Comparison of ENCODE assay signal across 16 mouse cellular contexts in the genomic region with DNA sequence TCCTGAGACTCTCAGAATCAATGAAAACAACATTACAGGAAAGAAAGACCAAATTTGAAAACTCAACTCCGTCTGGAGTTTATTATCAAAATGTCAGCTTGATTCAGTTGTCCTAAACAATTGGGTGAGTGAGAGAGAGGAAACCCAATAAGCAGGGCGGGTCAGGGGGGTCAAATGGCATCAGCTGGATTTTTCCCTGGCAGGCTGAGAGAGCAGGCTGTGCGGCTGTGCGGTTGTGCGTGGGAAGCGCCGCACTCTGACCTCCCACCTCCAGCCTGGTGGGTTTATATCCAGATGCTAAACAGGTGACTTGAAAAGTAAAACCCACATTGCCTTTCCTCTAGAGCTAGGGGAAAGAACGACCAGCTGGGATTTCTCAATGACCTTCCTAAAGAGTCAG. TPM values are rescaled to one million over a fixed set of nuclear protein-coding genes. Genes with fewer than 3 reads are reported as not detected.
DNase-seq lines count a peak whose midpoint lies in the region; ATAC-seq lines count a peak whose summit lies in the region.
"Had no signal": no experiment of that assay in that cellular context is flagged by ENCODE, and none has a peak within 500 bp of the region (broad histone marks: within the 10 kb centered on the region; RNA-seq: fewer than 3 reads in every experiment).

No protein-coding gene starts in this region.

- intact Hi-C loops in left cerebral cortex, postnatal 4 days (cut with DNase I) = no loop called here

- H3K36me3 ChIP-seq in kidney, embryonic 16.5 days (ENCODE audit: insufficient read depth, low read length) = no peaks in the 10 kb centered on the region
- no peaks in the 10 kb centered on the region for H3K36me3 ChIP-seq in forebrain, embryonic 13.5 days (ENCODE audit: poor library complexity, severe bottlenecking)
- H3K36me3 ChIP-seq in limb, embryonic 12.5 days = no peaks in the 10 kb centered on the region
- no peaks in the 10 kb centered on the region for H3K36me3 ChIP-seq in neural tube, embryonic 15.5 days
- H3K36me3 ChIP-seq: heart, embryonic 10.5 days; lung, embryonic 15.5 days had no signal

- ATAC-seq in kidney, embryonic 16.5 days (ENCODE audit: low FRiP score, low TSS enrichment) = 0 out of 2 replicates have a peak, but pooled peaks have one; percentile 34
- ATAC-seq in forebrain, embryonic 13.5 days = no peak
- peak; percentile 66; the same call in 1 of the 2 replicates for ATAC-seq in limb, embryonic 12.5 days (ENCODE audit: insufficient number of reproducible peaks, insufficient read depth, low FRiP score, low TSS enrichment, low read depth)
- ATAC-seq in neural tube, embryonic 15.5 days (ENCODE audit: low FRiP score) = no peak
- no peak for ATAC-seq in cerebellum, adult (ENCODE audit: insufficient number of reproducible peaks, low FRiP score, low TSS enrichment)
- ATAC-seq: inflammation-experienced regulatory T-cells, adult 6 months had no signal

- WGBS in kidney, embryonic 16.5 days = 11% methylated on average over 8 of the region's 8 CpGs
- 27% methylated on average over 8 of the region's 8 CpGs for WGBS in forebrain, embryonic 13.5 days
- 4% methylated on average over 8 of the region's 8 CpGs for WGBS in limb, embryonic 12.5 days
- 18% methylated on average over 8 of the region's 8 CpGs for WGBS in neural tube, embryonic 15.5 days

- no peaks in the 10 kb centered on the region for H3K9me3 ChIP-seq in kidney, embryonic 16.5 days (ENCODE audit: low read length)
- no peaks in the 10 kb centered on the region for H3K9me3 ChIP-seq in forebrain, embryonic 13.5 days (replicated peaks)
- H3K9me3 ChIP-seq in limb, embryonic 12.5 days = no peaks in the 10 kb centered on the region
- no peaks in the 10 kb centered on the region for H3K9me3 ChIP-seq in neural tube, embryonic 15.5 days (replicated peaks)
- H3K9me3 ChIP-seq: heart, embryonic 10.5 days; lung, embryonic 15.5 days had no signal

- H3K27me3 ChIP-seq in kidney, embryonic 16.5 days (ENCODE audit: insufficient read depth, low read length) = no peaks in the 10 kb centered on the region
- H3K27me3 ChIP-seq in forebrain, embryonic 13.5 days = no peaks in the 10 kb centered on the region
- H3K27me3 ChIP-seq in limb, embryonic 12.5 days = no peaks in the 10 kb centered on the region
- H3K27me3 ChIP-seq in neural tube, embryonic 15.5 days (replicated peaks) = no peaks in the 10 kb centered on the region
- H3K27me3 ChIP-seq: lung, embryonic 15.5 days had no signal

- DNase-seq in kidney, postnatal 25 days = no peak
- DNase-seq in cerebellum, postnatal 25 days = no peak
- no peak for DNase-seq in left cerebral cortex, postnatal 4 days
- DNase-seq: cerebellum, adult 9-11 months had no signal

- peaks cover 20% of the 10 kb centered on the region for H3K4me1 ChIP-seq in kidney, embryonic 16.5 days (ENCODE audit: insufficient read depth, low read length)
- H3K4me1 ChIP-seq in forebrain, embryonic 13.5 days = peaks cover 35% of the 10 kb centered on the region
- H3K4me1 ChIP-seq in limb, embryonic 12.5 days (replicated peaks) = peaks cover 35% of the 10 kb centered on the region
- peaks cover 24% of the 10 kb centered on the region for H3K4me1 ChIP-seq in neural tube, embryonic 15.5 days
- H3K4me1 ChIP-seq: lung, embryonic 15.5 days had no signal

- H3K4me2 ChIP-seq in kidney, embryonic 16.5 days (replicated peaks; ENCODE audit: low read depth, low read length) = no peak overlapping the region
- no peak overlapping the region for H3K4me2 ChIP-seq in forebrain, embryonic 13.5 days
- no peak overlapping the region for H3K4me2 ChIP-seq in limb, embryonic 12.5 days
- no peak overlapping the region for H3K4me2 ChIP-seq in neural tube, embryonic 15.5 days
- H3K4me2 ChIP-seq: lung, embryonic 15.5 days had no signal

- no peak overlapping the region for H3K4me3 ChIP-seq in kidney, embryonic 16.5 days (ENCODE audit: low read length)
- H3K4me3 ChIP-seq in forebrain, embryonic 13.5 days = no peak overlapping the region
- H3K4me3 ChIP-seq in limb, embryonic 12.5 days (replicated peaks) = no peak overlapping the region
- no peak overlapping the region for H3K4me3 ChIP-seq in neural tube, embryonic 15.5 days (replicated peaks)
- H3K4me3 ChIP-seq: heart, embryonic 10.5 days; lung, embryonic 15.5 days had no signal

- no peak overlapping the region for H3K9ac ChIP-seq in kidney, embryonic 16.5 days (replicated peaks; ENCODE audit: low read length)
- H3K9ac ChIP-seq in forebrain, embryonic 13.5 days = no peak overlapping the region
- no peak overlapping the region for H3K9ac ChIP-seq in limb, embryonic 12.5 days (replicated peaks)
- no peak overlapping the region for H3K9ac ChIP-seq in neural tube, embryonic 15.5 days (replicated peaks)
- H3K9ac ChIP-seq: lung, embryonic 15.5 days had no signal

- peak overlapping the region; percentile 50; the same call in 1 of the 2 replicates for H3K27ac ChIP-seq in kidney, embryonic 16.5 days (ENCODE audit: low read length)
- peak overlapping the region; percentile 63 for H3K27ac ChIP-seq in forebrain, embryonic 13.5 days
- peak overlapping the region; percentile 36; the same call in 1 of the 2 replicates for H3K27ac ChIP-seq in limb, embryonic 12.5 days
- H3K27ac ChIP-seq in neural tube, embryonic 15.5 days (replicated peaks) = peak overlapping the region; percentile 51; the same call in 1 of the 2 replicates
- H3K27ac ChIP-seq: heart, embryonic 10.5 days; lung, embryonic 15.5 days had no signal

RNA-seq across cellular contexts. Expression of a gene that starts 51.2 kb away (rescaled TPM):
- not detected in 2 replicates for polyA plus RNA-seq in kidney, embryonic 16.5 days (2015; fragmentation: Nextera tagmentation; extraction: Ambion mirVana)
- not detected in 2 replicates for polyA plus RNA-seq in forebrain, embryonic 13.5 days (2015; fragmentation: Nextera tagmentation; extraction: Ambion mirVana)
- not detected in 2 replicates for polyA plus RNA-seq in limb, embryonic 12.5 days (2016; fragmentation: Nextera tagmentation; extraction: Ambion mirVana)
- not detected in 2 replicates for polyA plus RNA-seq in neural tube, embryonic 15.5 days (2015; fragmentation: Nextera tagmentation; extraction: Ambion mirVana)
- total RNA-seq in left cerebral cortex, postnatal 4 days (2021) = not detected
- total RNA-seq: adrenal gland, postnatal 4 days; left cerebral cortex, postnatal 14 days had no signal
- polyA plus RNA-seq: C2C12; heart, embryonic 10.5 days; inflammation-experienced regulatory T-cells, adult 6 months; lung, embryonic 15.5 days; stomach, embryonic 16.5 days had no signal

Comparison
In these comparisons a context has a peak if more than half of its experiments do, and no peak if none do; other contexts are left out.
1. ATAC-seq: peak in kidney, embryonic 16.5 days (single experiment) and limb, embryonic 12.5 days (single experiment); none in forebrain, embryonic 13.5 days (single experiment), neural tube, embryonic 15.5 days (single experiment) and cerebellum, adult (single experiment).
2. Peak in every context shown above with its lines, with median percentiles within 50 percentile points of each other: H3K27ac ChIP-seq.